Mouse (Mus musculus) right cerebral cortex, adult 2 months (tissue): Measurements from ENCODE around the gene Gnas.

Experiments
- DNase-seq, 2 experiments: peaks; one replicate each; pipeline ENCODE4 v3.0.0; 2021 to 2022; ENCODE audit warnings: low spot score in 2 of 2

Gnas gene

DNA sequence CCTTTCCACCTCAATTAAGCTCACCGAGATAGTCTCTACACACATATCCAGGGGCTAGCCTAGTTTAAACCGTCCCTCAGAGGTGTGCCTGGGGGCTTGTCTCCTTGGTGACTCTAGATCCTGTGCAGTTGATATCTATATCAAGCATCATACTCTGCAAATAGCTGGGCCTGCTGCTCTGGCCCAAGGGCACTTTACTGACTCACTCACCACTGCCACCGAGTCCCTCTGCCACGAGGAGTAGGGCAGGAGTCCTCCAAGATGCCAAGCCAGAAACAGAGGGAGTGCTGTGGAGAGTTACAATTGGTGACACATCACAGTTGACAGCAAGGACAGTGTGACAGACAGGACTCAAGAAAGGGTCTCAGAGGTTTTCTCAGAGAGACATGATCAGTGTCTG, 75.5 kb downstream of the Gnas start:
- no peak for DNase-seq

DNA sequence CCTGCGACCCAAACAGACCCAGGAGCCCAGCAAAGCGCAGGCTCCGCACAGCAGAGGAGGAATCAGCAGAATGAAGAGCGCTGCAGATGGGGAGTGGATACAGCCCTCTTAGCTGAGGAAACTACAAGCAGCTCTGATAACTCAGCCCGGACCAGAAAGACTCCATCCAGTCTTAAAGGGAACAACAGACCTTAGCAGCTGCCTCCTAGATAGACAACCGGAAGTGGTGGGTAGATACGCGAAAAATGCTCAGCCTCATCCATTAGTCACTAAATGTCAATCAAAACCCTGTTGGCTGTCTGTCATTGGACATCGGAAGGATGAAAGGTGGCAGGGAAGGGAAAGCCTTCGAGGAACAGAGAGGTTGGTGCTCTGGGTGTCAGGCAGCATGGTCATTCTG, 82.5 kb downstream of the Gnas start:
- no peak for DNase-seq

DNA sequence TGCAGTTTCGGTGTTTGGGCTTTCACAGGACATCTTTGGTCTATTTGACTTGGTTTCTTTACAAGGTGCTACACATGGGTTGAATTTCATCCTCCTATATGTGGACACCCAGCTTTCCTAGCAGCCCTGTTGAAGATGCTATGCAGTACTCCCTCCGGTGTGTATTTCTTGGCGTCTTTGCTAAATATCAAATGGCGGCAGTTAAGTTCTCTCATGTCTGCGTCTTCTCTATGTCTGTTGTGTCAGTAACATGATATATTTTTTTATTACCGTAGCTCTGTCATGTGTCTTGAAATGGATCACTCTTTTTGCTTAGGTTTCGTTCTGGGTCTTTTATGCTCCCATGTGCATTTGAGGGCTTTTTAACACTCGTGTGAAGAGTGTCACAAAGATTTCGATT, 96.9 kb downstream of the Gnas start:
- DNase-seq = no peak

DNA sequence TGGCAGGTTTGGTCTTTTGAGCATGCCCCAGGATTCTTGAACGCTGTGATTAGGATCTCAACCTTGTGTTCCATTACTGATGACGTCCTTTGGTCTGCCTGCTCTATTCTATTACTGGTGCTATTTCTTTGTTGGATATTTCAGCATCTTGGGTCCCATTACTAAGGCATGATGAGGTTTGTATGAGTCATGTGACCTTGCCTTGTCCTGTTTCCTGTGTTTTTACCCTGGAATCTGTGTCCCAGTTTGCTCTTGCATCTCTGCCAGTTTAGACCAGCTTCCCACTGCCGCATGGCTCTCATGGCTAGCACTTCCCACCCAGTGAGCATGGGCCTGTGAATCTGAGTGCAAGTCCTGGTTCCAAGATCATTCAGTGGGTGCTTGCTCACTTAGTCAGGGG, 107.8 kb downstream of the Gnas start:
- no peak for DNase-seq

DNA sequence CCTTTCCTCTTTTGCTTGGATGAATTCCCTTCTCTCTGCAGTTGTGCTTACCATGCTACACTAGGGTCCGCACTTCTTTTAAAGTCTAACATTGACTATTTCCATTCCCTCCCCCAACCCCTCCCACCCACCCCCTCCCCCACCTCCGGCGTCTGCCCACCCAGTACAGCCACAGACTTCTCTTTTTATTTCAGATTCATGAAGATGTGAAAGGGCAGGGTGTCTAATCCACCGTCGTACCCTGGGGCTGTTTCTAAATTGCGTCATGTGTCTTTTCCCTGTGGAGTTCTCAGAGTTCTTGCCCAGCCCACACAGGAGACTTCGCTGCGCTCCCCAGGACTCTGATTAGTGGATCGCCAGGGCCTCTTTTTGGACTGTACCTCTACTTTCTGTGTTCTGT, 108.4 kb downstream of the Gnas start:
- no peak for DNase-seq

DNA sequence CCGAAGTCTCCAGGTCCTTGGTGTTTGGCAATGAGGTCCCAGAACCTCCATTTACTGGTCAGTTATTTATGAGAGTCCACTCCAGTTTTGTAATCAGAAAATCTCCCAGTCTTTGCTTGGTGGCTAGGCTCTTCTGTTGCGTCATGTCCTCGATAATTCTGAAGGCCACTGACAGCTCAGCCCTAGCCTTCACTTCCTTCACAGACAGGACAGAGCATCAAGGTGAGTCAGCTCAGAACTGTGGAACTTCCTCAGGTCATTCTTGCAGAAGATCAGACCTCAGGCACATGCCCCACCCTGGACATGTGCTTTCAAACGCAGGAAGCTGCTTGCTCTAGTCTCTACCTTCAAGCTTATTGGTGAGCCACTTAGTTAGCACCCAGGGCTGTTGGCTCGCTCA, 109.3 kb downstream of the Gnas start:
- no peak for DNase-seq
